Mouse (Mus musculus): ENCODE results near the gene Ulk1. TPM values are rescaled to one million over a fixed set of nuclear protein-coding genes. Genes with fewer than 3 reads are reported as not detected.
"Not testable (repeated sequence)": the region's sequence is repeated elsewhere in the genome, so short reads cannot be mapped to it uniquely, and the experiment has no call there.

Gene Ulk1
- polyA plus RNA-seq, 1 experiment from 2014 or later = 66.0 TPM

DNA sequence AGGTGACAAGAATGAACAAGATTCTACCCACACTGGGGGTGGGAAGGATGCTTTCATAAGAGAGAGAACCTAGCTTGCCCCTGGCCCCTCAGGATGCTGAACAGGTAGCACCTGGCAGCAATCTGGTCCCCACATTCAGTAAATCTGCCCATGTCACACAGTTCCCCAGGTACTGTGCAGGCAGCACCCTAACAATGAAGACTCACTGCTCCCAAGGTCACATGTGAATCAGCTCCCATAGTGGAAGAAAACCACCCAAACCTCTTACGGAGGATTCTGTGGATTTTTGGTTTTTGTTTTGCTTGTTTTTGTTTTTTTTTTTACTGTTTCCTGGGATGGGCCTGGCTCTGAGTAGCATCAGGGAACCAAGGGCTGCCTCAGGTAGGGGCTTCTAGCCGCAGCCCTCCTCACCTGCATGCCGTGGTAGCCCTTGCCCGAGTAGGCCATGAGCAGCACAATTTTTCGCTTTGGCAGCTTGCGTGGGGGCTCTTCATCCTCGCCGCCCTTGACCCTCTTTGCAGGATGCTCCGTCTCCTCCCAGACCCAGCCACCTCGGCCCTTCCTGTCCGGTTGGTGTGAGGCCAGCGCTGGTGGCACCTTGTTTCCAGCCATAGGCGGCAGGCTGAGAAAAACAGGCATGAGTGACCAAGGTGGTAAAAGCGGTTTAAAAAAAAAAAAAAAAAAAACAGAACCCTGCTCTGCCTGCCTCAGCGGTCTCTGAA, 30.5 kb downstream of the Ulk1 start:
- DNase-seq (no peak), ATAC-seq (ENCODE audit: low FRiP score, low TSS enrichment) (no peak)
- Histone ChIP-seq H3K9me3 (ENCODE audit: control insufficient read depth, low read length) (no peaks in the 10 kb centered on the region), H3K27me3 (ENCODE audit: control insufficient read depth, insufficient read depth, low read length) (no peaks in the 10 kb centered on the region), H3K4me1 (ENCODE audit: control insufficient read depth, insufficient read depth, low read length) (peaks cover 12% of the 10 kb centered on the region), H3K4me3 (replicated peaks; ENCODE audit: low read depth, low read length) (peak overlapping the region; percentile 76), H3K4me2 (ENCODE audit: low read length) (peak overlapping the region; percentile 94), H3K36me3 (ENCODE audit: control insufficient read depth, insufficient read depth, low read length) (peaks cover 22% of the 10 kb centered on the region), H3K27ac (replicated peaks; ENCODE audit: low read depth, low read length) (no peak overlapping the region), H3K9ac (replicated peaks; ENCODE audit: low read length) (peak overlapping the region; percentile 72)
- 26% methylated on average over 15 of the region's 15 CpGs for WGBS

DNA sequence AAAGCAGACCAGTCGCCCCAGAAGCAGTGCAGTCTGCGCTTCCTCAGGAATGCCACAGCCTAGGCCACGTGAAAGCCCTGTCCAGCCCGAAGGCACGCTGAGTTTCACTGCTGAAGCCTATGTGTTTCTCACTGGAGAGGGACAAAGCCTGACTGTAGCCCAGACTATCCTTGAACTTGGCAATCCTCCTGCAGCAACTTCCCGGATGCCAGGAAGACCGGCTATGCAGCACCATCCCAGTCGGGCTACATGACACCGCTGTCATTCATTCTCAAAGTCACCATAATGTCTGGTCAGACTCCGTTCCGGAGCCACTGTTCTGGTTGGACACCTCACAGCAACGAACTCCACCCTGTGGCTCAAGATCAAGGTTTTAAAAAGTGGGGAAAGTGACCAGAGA, 31.6 kb downstream of the Ulk1 start:
- DNase-seq (no peak), ATAC-seq (ENCODE audit: low FRiP score, low TSS enrichment) (no peak)
- Histone ChIP-seq H3K4me3 (replicated peaks; ENCODE audit: low read depth, low read length) (no peak overlapping the region), H3K27ac (replicated peaks; ENCODE audit: low read depth, low read length) (no peak overlapping the region), H3K4me1 (ENCODE audit: control insufficient read depth, insufficient read depth, low read length) (peaks cover 12% of the 10 kb centered on the region), H3K36me3 (ENCODE audit: control insufficient read depth, insufficient read depth, low read length) (peaks cover 33% of the 10 kb centered on the region), H3K27me3 (ENCODE audit: control insufficient read depth, insufficient read depth, low read length) (no peaks in the 10 kb centered on the region), H3K9me3 (ENCODE audit: control insufficient read depth, low read length) (no peaks in the 10 kb centered on the region), H3K4me2 (ENCODE audit: low read length) (no peak overlapping the region), H3K9ac (replicated peaks; ENCODE audit: low read length) (no peak overlapping the region)
- 91% methylated on average over 12 of the region's 12 CpGs for WGBS

DNA sequence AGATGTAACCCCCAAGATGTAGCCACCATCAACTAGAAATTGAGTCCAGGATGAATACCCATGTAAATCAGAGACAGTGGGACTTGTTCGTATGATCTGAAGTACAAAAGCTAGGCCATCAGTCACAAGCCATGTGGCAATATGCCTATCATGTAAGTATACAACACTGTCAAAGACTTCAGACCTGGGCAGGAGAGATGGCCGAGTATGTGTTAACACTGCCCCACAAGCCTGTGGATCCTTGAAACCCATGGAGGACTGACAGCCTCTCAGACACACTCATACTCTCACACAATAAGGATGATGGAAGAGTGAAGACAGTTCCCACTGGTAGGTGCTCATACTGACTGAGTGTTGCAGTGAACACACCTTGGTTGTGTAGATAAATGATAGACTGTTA, 33.8 kb downstream of the Ulk1 start:
- no peak overlapping the region for H3K4me3 ChIP-seq (replicated peaks; ENCODE audit: low read depth, low read length)
- H3K9ac ChIP-seq (replicated peaks; ENCODE audit: low read length) = no peak overlapping the region
- DNase-seq (no peak), ATAC-seq (ENCODE audit: low FRiP score, low TSS enrichment) (no peak)
- no peak overlapping the region for H3K4me2 ChIP-seq (ENCODE audit: low read length)
- H3K4me1 ChIP-seq (ENCODE audit: control insufficient read depth, insufficient read depth, low read length) = peaks cover 12% of the 10 kb centered on the region
- H3K27me3 ChIP-seq (ENCODE audit: control insufficient read depth, insufficient read depth, low read length) = no peaks in the 10 kb centered on the region
- H3K9me3 ChIP-seq (ENCODE audit: control insufficient read depth, low read length) = no peaks in the 10 kb centered on the region
- H3K27ac ChIP-seq (replicated peaks; ENCODE audit: low read depth, low read length) = no peak overlapping the region
- WGBS = 90% methylated on average over 2 of the region's 2 CpGs
- H3K36me3 ChIP-seq (ENCODE audit: control insufficient read depth, insufficient read depth, low read length) = peaks cover 33% of the 10 kb centered on the region

GRCm38 (mm10) chr5:110774511-110774910, 35.4 kb downstream of the Ulk1 start:
- ATAC-seq (ENCODE audit: low FRiP score, low TSS enrichment) (no peak), DNase-seq (no peak)
- no peak overlapping the region for H3K9ac ChIP-seq (replicated peaks; ENCODE audit: low read length)
- no peaks in the 10 kb centered on the region for H3K9me3 ChIP-seq (ENCODE audit: control insufficient read depth, low read length)
- no peak overlapping the region for H3K4me3 ChIP-seq (replicated peaks; ENCODE audit: low read depth, low read length)
- no peaks in the 10 kb centered on the region for H3K27me3 ChIP-seq (ENCODE audit: control insufficient read depth, insufficient read depth, low read length)
- H3K36me3 ChIP-seq (ENCODE audit: control insufficient read depth, insufficient read depth, low read length) = peaks cover 33% of the 10 kb centered on the region
- no peak overlapping the region for H3K27ac ChIP-seq (replicated peaks; ENCODE audit: low read depth, low read length)
- H3K4me2 ChIP-seq (ENCODE audit: low read length) = no peak overlapping the region
- peaks cover 4% of the 10 kb centered on the region for H3K4me1 ChIP-seq (ENCODE audit: control insufficient read depth, insufficient read depth, low read length)
- 96% methylated on average over 11 of the region's 11 CpGs for WGBS

- not testable (repeated sequence) for H3K9ac ChIP-seq (replicated peaks; ENCODE audit: low read length)
Measured at GRCm38 (mm10) chr5:110772945-110773344, 37.0 kb downstream of the Ulk1 start.

GRCm38 (mm10) chr5:110770448-110771158, 39.3 kb downstream of the Ulk1 start, which contains the start of gene Ep400:
Ep400 (minus strand) TSS chr5:110770717.
- H3K4me1 ChIP-seq (ENCODE audit: control insufficient read depth, insufficient read depth, low read length) = peaks cover 13% of the 10 kb centered on the region
- DNase-seq = peak; percentile 100
- peak within 1 kb of the TSS; percentile 86 for H3K9ac ChIP-seq (replicated peaks; ENCODE audit: low read length)
- WGBS = under 1% methylated on average over 83 of the region's 83 CpGs
- peak; percentile 96 for ATAC-seq (ENCODE audit: low FRiP score, low TSS enrichment)
- peak within 1 kb of the TSS; percentile 89 for H3K4me3 ChIP-seq (replicated peaks; ENCODE audit: low read depth, low read length)
- H3K4me2 ChIP-seq (ENCODE audit: low read length) = peak within 1 kb of the TSS; percentile 74
- peak within 1 kb of the TSS; percentile 95 for H3K27ac ChIP-seq (replicated peaks; ENCODE audit: low read depth, low read length)
- H3K9me3 ChIP-seq (ENCODE audit: control insufficient read depth, low read length) = no peaks in the 10 kb centered on the region
- H3K36me3 ChIP-seq (ENCODE audit: control insufficient read depth, insufficient read depth, low read length) = peaks cover 24% of the 10 kb centered on the region
- H3K27me3 ChIP-seq (ENCODE audit: control insufficient read depth, insufficient read depth, low read length) = no peaks in the 10 kb centered on the region

More at GRCm38 (mm10) chr5:110772945-110773344, 37.0 kb downstream of the Ulk1 start:
- peaks cover 13% of the 10 kb centered on the region for H3K4me1 ChIP-seq (ENCODE audit: control insufficient read depth, insufficient read depth, low read length)
- H3K27me3 ChIP-seq (ENCODE audit: control insufficient read depth, insufficient read depth, low read length); H3K27ac ChIP-seq (replicated peaks; ENCODE audit: low read depth, low read length); H3K4me3 ChIP-seq (replicated peaks; ENCODE audit: low read depth, low read length); H3K9me3 ChIP-seq (ENCODE audit: control insufficient read depth, low read length); H3K4me2 ChIP-seq (ENCODE audit: low read length); DNase-seq; ATAC-seq (ENCODE audit: low FRiP score, low TSS enrichment): not testable (repeated sequence)
- 95% methylated on average over 10 of the region's 10 CpGs for WGBS
- peaks cover 33% of the 10 kb centered on the region for H3K36me3 ChIP-seq (ENCODE audit: control insufficient read depth, insufficient read depth, low read length)

GRCm38 (mm10) chr5:110770031-110770445, 39.9 kb downstream of the Ulk1 start:
- ATAC-seq (ENCODE audit: low FRiP score, low TSS enrichment) = peak; percentile 0; the same call in 1 of the 2 replicates

GRCm38 (mm10) chr5:110769272-110769671, 40.6 kb downstream of the Ulk1 start:
- H3K4me1 ChIP-seq (ENCODE audit: control insufficient read depth, insufficient read depth, low read length) = peaks cover 13% of the 10 kb centered on the region
- no peak overlapping the region for H3K27ac ChIP-seq (replicated peaks; ENCODE audit: low read depth, low read length)
- H3K36me3 ChIP-seq (ENCODE audit: control insufficient read depth, insufficient read depth, low read length) = peaks cover 10% of the 10 kb centered on the region
- H3K9ac ChIP-seq (replicated peaks; ENCODE audit: low read length) = peak overlapping the region; percentile 86
- H3K4me3 ChIP-seq (replicated peaks; ENCODE audit: low read depth, low read length) = peak overlapping the region; percentile 89
- H3K4me2 ChIP-seq (ENCODE audit: low read length) = peak overlapping the region; percentile 74
- WGBS = 67% methylated on average over 4 of the region's 4 CpGs
- no peaks in the 10 kb centered on the region for H3K27me3 ChIP-seq (ENCODE audit: control insufficient read depth, insufficient read depth, low read length)
- ATAC-seq (ENCODE audit: low FRiP score, low TSS enrichment) (no peak), DNase-seq (no peak)
- no peaks in the 10 kb centered on the region for H3K9me3 ChIP-seq (ENCODE audit: control insufficient read depth, low read length)

More at GRCm38 (mm10) chr5:110770031-110770445, 39.9 kb downstream of the Ulk1 start:
- peak overlapping the region; percentile 89 for H3K4me3 ChIP-seq (replicated peaks; ENCODE audit: low read depth, low read length)
- peak overlapping the region; percentile 74 for H3K4me2 ChIP-seq (ENCODE audit: low read length)
- H3K27ac ChIP-seq (replicated peaks; ENCODE audit: low read depth, low read length) = peak overlapping the region; percentile 95
- peak overlapping the region; percentile 86 for H3K9ac ChIP-seq (replicated peaks; ENCODE audit: low read length)
- peak; percentile 79 for DNase-seq
- H3K27me3 ChIP-seq (ENCODE audit: control insufficient read depth, insufficient read depth, low read length) = no peaks in the 10 kb centered on the region
- WGBS = 1% methylated on average over 58 of the region's 58 CpGs
- no peaks in the 10 kb centered on the region for H3K9me3 ChIP-seq (ENCODE audit: control insufficient read depth, low read length)
- H3K36me3 ChIP-seq (ENCODE audit: control insufficient read depth, insufficient read depth, low read length) = peaks cover 18% of the 10 kb centered on the region
- H3K4me1 ChIP-seq (ENCODE audit: control insufficient read depth, insufficient read depth, low read length) = peaks cover 13% of the 10 kb centered on the region

Data from midbrain, embryonic 14.5 days (tissue).